Mouse (Mus musculus) hindbrain, postnatal 0 days (tissue): ENCODE data around the gene Shisal2b. TPM values are rescaled to one million over a fixed set of nuclear protein-coding genes. Genes with fewer than 3 reads are reported as not detected.

Experiments
- ATAC-seq: fragments of 200-750 bp; cut with Nextera tagmentation; 2 replicates; pipeline ENCODE4 v1.8.0; 2017; ENCODE audit warnings: mild to moderate bottlenecking, moderate TSS enrichment, moderate library complexity
- DNase-seq: peaks from one replicate; pipeline ENCODE4 v3.0.0-alpha.2; 2015; ENCODE audit warnings: low spot score
- H3K27ac ChIP-seq: fragments of 300-500 bp; sonication (generic); 2 replicates; pipeline ENCODE4 v1.5.1; 2014; ENCODE audit warnings: mild to moderate bottlenecking
- H3K27me3 ChIP-seq: fragments of 300-500 bp; sonication (generic); 2 replicates; pipeline ENCODE4 v1.6.1; 2014; ENCODE audit warnings: low read length, mixed read lengths; ENCODE audit not compliant: insufficient read depth
- H3K36me3 ChIP-seq: fragments of 300-500 bp; sonication (generic); 2 replicates; pipeline ENCODE4 v1.6.1; 2014; ENCODE audit warnings: low read length, mixed read lengths; ENCODE audit not compliant: insufficient read depth
- H3K4me1 ChIP-seq: fragments of 300-500 bp; sonication (generic); 2 replicates; pipeline ENCODE4 v1.6.1; 2014; ENCODE audit warnings: antibody characterized with exemption, low read length, mixed read lengths; ENCODE audit not compliant: insufficient read depth
- H3K4me2 ChIP-seq: fragments of 300-500 bp; sonication (generic); 2 replicates; pipeline ENCODE4 v1.6.1; 2014; ENCODE audit warnings: low read depth, mild to moderate bottlenecking, low read length, moderate library complexity, mixed read lengths
- H3K4me3 ChIP-seq: fragments of 300-500 bp; sonication (generic); 2 replicates; pipeline ENCODE4 v1.5.1; 2014; ENCODE audit warnings: low read length
- H3K9ac ChIP-seq: fragments of 300-500 bp; sonication (generic); replicated peaks from 2 replicates; pipeline ENCODE4 v1.6.1; 2014; ENCODE audit warnings: mild to moderate bottlenecking, low read length, moderate library complexity, mixed read lengths
- H3K9me3 ChIP-seq: fragments of 300-500 bp; sonication (generic); 2 replicates; pipeline ENCODE4 v1.6.1; 2016; ENCODE audit warnings: low read length, mixed read lengths
- CTCF ChIP-seq: IDR thresholded peaks from 2 replicates; pipeline ENCODE4 v1.5.1; 2016; ENCODE audit warnings: antibody characterized with exemption, control low read depth, low read depth
- WGBS: fragments of 180-500 bp; shearing (Covaris S2); extraction: QIAGEN DNeasy Blood & Tissue Kit; methylation state at CpG from one replicate; pipeline ENCODE4 v1.1.7; 2014; 5-methylcytosine and 5-hydroxymethylcytosine counted together
- polyA plus RNA-seq: library from polyadenylated mRNA; unstranded; fragments of >200 nt; fragmentation: Nextera tagmentation; extraction: Ambion mirVana; gene quantifications from 2 replicates; pipeline ENCODE4 v1.2.1, GENCODE M21; 2015
- total RNA-seq: library from RNA; depleted of rRNA; stranded (reverse); fragments of >200 nt; gene quantifications from 2 replicates; pipeline ENCODE4 v1.2.3, GENCODE M21; 2014; rRNA removed

Gene Shisal2b
- total and polyA plus RNA-seq, 2 experiments from 2014 or later = 3.1 to 4.7 TPM

DNA sequence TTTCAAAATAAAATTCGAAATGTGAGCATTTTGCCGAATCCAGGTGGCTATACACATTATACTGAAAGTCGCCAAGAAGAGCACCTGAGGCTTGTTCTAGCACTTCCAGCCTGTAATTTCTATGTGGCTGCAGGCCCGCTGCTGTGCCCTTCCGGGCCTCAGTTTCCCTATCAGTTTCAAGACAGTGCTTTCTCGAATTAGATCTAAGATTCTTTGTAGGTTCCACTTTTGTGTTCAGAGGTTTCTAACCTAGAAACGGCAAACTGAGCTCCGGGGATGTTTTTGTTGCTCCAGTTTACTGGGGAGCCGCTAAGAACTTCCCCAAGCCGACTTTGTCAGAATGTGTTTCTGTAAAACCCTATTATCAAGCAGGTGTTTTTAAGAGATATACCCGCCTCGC is 46.0 kb downstream of the Shisal2b start:
- peaks cover 12% of the 10 kb centered on the region for H3K4me1 ChIP-seq
- peak overlapping the region; percentile 69 for H3K4me2 ChIP-seq
- TF ChIP-seq CTCF = no peak
- no peaks in the 10 kb centered on the region for H3K36me3 ChIP-seq
- H3K9ac ChIP-seq = peak overlapping the region; percentile 79
- ATAC-seq = no peak
- H3K27me3 ChIP-seq = no peaks in the 10 kb centered on the region
- H3K4me3 ChIP-seq = peak overlapping the region; percentile 60
- H3K9me3 ChIP-seq = no peaks in the 10 kb centered on the region
- 56% methylated on average over 12 of the region's 12 CpGs for WGBS
- H3K27ac ChIP-seq = peak overlapping the region; percentile 82; the same call in 1 of the 2 replicates
- DNase-seq = peak; percentile 3

- no peak for TF ChIP-seq CTCF
- Histone ChIP-seq H3K4me1 (peaks cover 12% of the 10 kb centered on the region), H3K36me3 (no peaks in the 10 kb centered on the region), H3K9me3 (no peaks in the 10 kb centered on the region), H3K4me3 (peak within 1 kb of the TSS; percentile 60), H3K27ac (peak within 1 kb of the TSS; percentile 82), H3K9ac (peak within 1 kb of the TSS; percentile 79), H3K27me3 (no peaks in the 10 kb centered on the region), H3K4me2 (peak within 1 kb of the TSS; percentile 69)
- under 1% methylated on average over 50 of the region's 50 CpGs for WGBS
- ATAC-seq = peak; percentile 97
- DNase-seq = peak; percentile 91
These were observed 46.8 kb downstream of the Shisal2b start, which contains the start of gene Cwc27 for GRCm38 (mm10) chr13:104816635-104817571. Gene Cwc27 (minus strand): TSS chr13:104817142.

DNA sequence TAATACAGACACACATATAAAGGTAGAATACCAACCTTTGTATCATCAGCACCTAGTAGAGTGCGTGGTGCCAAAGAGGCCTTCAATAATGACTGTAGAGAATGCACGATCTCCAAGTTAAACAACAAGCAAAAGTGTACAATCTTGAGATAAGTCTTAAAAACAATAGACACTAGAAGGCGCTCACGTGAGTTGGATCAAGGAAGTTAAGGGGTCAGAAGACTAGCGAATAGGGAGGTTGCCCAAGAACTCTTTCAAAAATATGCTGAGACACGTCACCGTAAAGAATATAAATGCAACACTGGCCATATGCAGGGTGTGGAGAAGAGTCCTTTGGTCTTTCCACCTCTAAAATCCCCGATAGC is 47.4 kb downstream of the Shisal2b start:
- Histone ChIP-seq H3K27me3 (no peaks in the 10 kb centered on the region), H3K4me1 (peaks cover 12% of the 10 kb centered on the region), H3K36me3 (no peaks in the 10 kb centered on the region), H3K27ac (peak overlapping the region; percentile 82; the same call in 1 of the 2 replicates), H3K4me3 (peak overlapping the region; percentile 60), H3K4me2 (peak overlapping the region; percentile 69), H3K9me3 (no peaks in the 10 kb centered on the region), H3K9ac (peak overlapping the region; percentile 79; the same call in 1 of the 2 replicates)
- 0 out of 2 replicates have a peak, but pooled peaks have one; percentile 27 for TF ChIP-seq CTCF
- no peak for ATAC-seq
- DNase-seq = peak; percentile 49
- 9% methylated on average over 8 of the region's 8 CpGs for WGBS

- Histone ChIP-seq H3K9me3 (no peaks in the 10 kb centered on the region), H3K27me3 (no peaks in the 10 kb centered on the region), H3K4me2 (no peak overlapping the region), H3K4me3 (no peak overlapping the region), H3K4me1 (no peaks in the 10 kb centered on the region), H3K27ac (no peak overlapping the region), H3K36me3 (peaks cover 19% of the 10 kb centered on the region), H3K9ac (no peak overlapping the region)
- no peak for ATAC-seq
- WGBS = 41% methylated on average over 3 of the region's 3 CpGs
- peak; percentile 77 for TF ChIP-seq CTCF
- peak; percentile 89 for DNase-seq
These were observed 58.0 kb downstream of the Shisal2b start for GRCm38 (mm10) chr13:104805681-104806080.

DNA sequence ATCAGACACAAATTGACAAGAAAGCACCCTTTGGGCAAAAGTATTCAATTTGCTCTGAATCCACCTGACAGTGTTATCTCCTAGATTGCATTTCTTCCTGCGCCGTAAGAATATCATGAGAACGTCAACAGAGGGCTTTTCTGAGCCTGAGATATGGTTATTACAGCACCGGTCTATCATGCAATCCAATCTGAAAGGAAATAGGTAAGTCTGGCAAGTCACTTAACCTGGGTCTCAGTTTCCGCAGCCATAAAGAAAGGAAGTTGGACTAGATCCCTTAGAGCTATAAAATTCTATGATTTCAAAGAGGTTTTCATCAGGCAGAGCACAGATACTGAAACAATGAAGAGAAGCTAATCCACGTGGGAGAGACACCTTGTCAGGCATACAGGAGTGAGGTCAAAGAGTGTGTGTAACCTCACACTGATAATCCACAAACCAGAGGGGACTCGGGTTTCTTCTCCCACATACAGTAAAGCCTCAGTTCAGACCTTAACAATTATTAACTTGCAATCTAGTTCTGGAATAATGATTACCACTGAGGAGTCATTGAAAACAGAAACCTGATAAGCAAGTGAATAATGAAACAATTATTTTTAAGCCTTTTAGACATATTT is 64.0 kb downstream of the Shisal2b start:
- Histone ChIP-seq H3K27me3 (no peaks in the 10 kb centered on the region), H3K4me2 (no peak overlapping the region), H3K27ac (no peak overlapping the region), H3K36me3 (peaks cover 11% of the 10 kb centered on the region), H3K9me3 (no peaks in the 10 kb centered on the region), H3K4me1 (no peaks in the 10 kb centered on the region), H3K9ac (no peak overlapping the region), H3K4me3 (no peak overlapping the region)
- no peak for DNase-seq
- TF ChIP-seq CTCF = no peak
- ATAC-seq = no peak
- 91% methylated on average over 7 of the region's 7 CpGs for WGBS

GRCm38 (mm10) chr13:104799067-104799466 is 64.6 kb downstream of the Shisal2b start:
- TF ChIP-seq CTCF = no peak
- H3K9ac ChIP-seq = no peak overlapping the region

More at GRCm38 (mm10) chr13:104799067-104799466, 64.6 kb downstream of the Shisal2b start:
- ATAC-seq = no peak
- H3K27ac ChIP-seq = no peak overlapping the region
- DNase-seq = no peak
- H3K4me2 ChIP-seq = no peak overlapping the region
- WGBS = 96% methylated on average over 8 of the region's 8 CpGs
- H3K27me3 ChIP-seq = no peaks in the 10 kb centered on the region
- H3K9me3 ChIP-seq = no peaks in the 10 kb centered on the region
- no peak overlapping the region for H3K4me3 ChIP-seq
- no peaks in the 10 kb centered on the region for H3K4me1 ChIP-seq
- H3K36me3 ChIP-seq = peaks cover 11% of the 10 kb centered on the region

Other genes starting within 250 kb of the Shisal2b start
- gene Srek1ip1, start 71.4 kb downstream of the Shisal2b start, total RNA-seq = 7.6 and 11.0 TPM in 2 replicates
- gene Srek1ip1, start 71.4 kb downstream of the Shisal2b start, polyA plus RNA-seq = 12.2 and 12.3 TPM in 2 replicates
- 2.0 and 5.4 TPM in 2 replicates for gene Cwc27, start 46.8 kb downstream of the Shisal2b start, total RNA-seq
- gene Cwc27, start 46.8 kb downstream of the Shisal2b start, polyA plus RNA-seq = 22.3 and 23.0 TPM in 2 replicates
- gene Rgs7bp, start 191.0 kb upstream of the Shisal2b start, total RNA-seq = 18.5 and 19.8 TPM in 2 replicates
- gene Rgs7bp, start 191.0 kb upstream of the Shisal2b start, polyA plus RNA-seq = 11.6 and 11.8 TPM in 2 replicates
- gene 4933425L06Rik, start 218.2 kb upstream of the Shisal2b start, total RNA-seq = not detected in 2 replicates
- not detected in 2 replicates for gene 4933425L06Rik, start 218.2 kb upstream of the Shisal2b start, polyA plus RNA-seq